Mouse (Mus musculus) ES-E14 (cell line): ENCODE results near the gene Sox14.

Experiments
- CHD2 ChIP-seq: IDR thresholded peaks from 2 replicates; pipeline ENCODE4 v1.6.1; 2014; ENCODE audit warnings: mild to moderate bottlenecking, low read depth, low read length, inconsistent platforms
- HCFC1 ChIP-seq: IDR thresholded peaks from 2 replicates; pipeline ENCODE4 v1.6.1; 2012; ENCODE audit warnings: low read length, inconsistent platforms, borderline replicate concordance; ENCODE audit not compliant: insufficient read depth
- MAFK ChIP-seq: IDR thresholded peaks from 2 replicates; pipeline ENCODE4 v1.6.1; 2014; ENCODE audit warnings: mild to moderate bottlenecking, low read depth, low read length, inconsistent platforms; ENCODE audit not compliant: insufficient read depth

- TF ChIP-seq MAFK (no peak), CHD2 (no peak), HCFC1 (no peak)
Observed at GRCm38 (mm10) chr9:99878588-99878987, 2.6 kb upstream of the Sox14 start.
